Mouse (Mus musculus) myocyte (in vitro differentiated cells): ENCODE measurements around the gene Avil.

Source experiments
- MAX ChIP-seq: IDR thresholded peaks from one replicate; pipeline ENCODE4 v1.6.1; 2011; ENCODE audit warnings: low read depth, mild to moderate bottlenecking, control low read depth
- USF1 ChIP-seq: IDR thresholded peaks from one replicate; pipeline ENCODE4 v1.6.1; 2011; ENCODE audit warnings: low read depth, mild to moderate bottlenecking, control low read depth, moderate library complexity

GRCm38 (mm10) chr10:126963821-126964220, 36.7 kb upstream of the Avil start:
- TF ChIP-seq MAX: no peak
- TF ChIP-seq USF1: no peak
